Mouse (Mus musculus): ENCODE results near the gene Prkd3.

The Prkd3 gene

GRCm38 (mm10) chr17:78935857-78936256 is 84.8 kb downstream of the Prkd3 start:
- DNase-seq = no peak

GRCm38 (mm10) chr17:78917696-78918095 is 102.9 kb downstream of the Prkd3 start:
- no peak for DNase-seq

- DNase-seq = no peak
These were observed 103.7 kb downstream of the Prkd3 start for GRCm38 (mm10) chr17:78916899-78917298.

- peak; percentile 93 to 95 for DNase-seq
These were observed 104.2 kb downstream of the Prkd3 start, which contains the start of gene Cebpzos for GRCm38 (mm10) chr17:78916369-78916813. Gene Cebpzos, plus strand, starts transcription at chr17:78916500.

GRCm38 (mm10) chr17:78915772-78916171 is 104.8 kb downstream of the Prkd3 start:
- DNase-seq = no peak

GRCm38 (mm10) chr17:78913921-78914320 is 106.7 kb downstream of the Prkd3 start:
- DNase-seq = no peak

- no peak for DNase-seq
These were observed 107.7 kb downstream of the Prkd3 start for GRCm38 (mm10) chr17:78912861-78913281.

- DNase-seq = no peak
These were observed 111.2 kb downstream of the Prkd3 start for GRCm38 (mm10) chr17:78909374-78909773.

GRCm38 (mm10) chr17:78906892-78907291 is 113.7 kb downstream of the Prkd3 start, which contains the start of gene Sult6b1:
Gene Sult6b1, minus strand, starts transcription at chr17:78906992.
- DNase-seq = no peak

- no peak for DNase-seq
These were observed 117.5 kb downstream of the Prkd3 start for GRCm38 (mm10) chr17:78903158-78903557.
